Mouse (Mus musculus) MEL (cell line): ENCODE results near the gene Peli1. TPM values are rescaled to one million over a fixed set of nuclear protein-coding genes. Genes with fewer than 3 reads are reported as not detected.

Source experiments
- DNase-seq: peaks from one replicate; pipeline ENCODE4 v3.0.0; 2011; ENCODE audit warnings: low read depth, low spot score
- H3K27ac ChIP-seq: 2 replicates; pipeline ENCODE4 v1.5.1; 2012; ENCODE audit warnings: low read depth, mild to moderate bottlenecking, control low read depth, low read length, moderate library complexity; ENCODE audit not compliant: control insufficient read depth
- H3K27me3 ChIP-seq, 2 experiments: fragments of 150-350 bp in 1 of 2; sonication (generic) in 1 of 2; 2 replicates each; pipeline ENCODE4 v1.6.1; 2012; ENCODE audit warnings: low read length in 2 of 2, mild to moderate bottlenecking in 2 of 2, improper control_type of control experiment in 1 of 2, moderate library complexity in 1 of 2; ENCODE audit not compliant: insufficient read depth in 2 of 2, control insufficient read depth in 1 of 2
- H3K36me3 ChIP-seq, 2 experiments: 2 replicates each; pipeline ENCODE4 v1.6.1; 2012 to 2014; ENCODE audit warnings: low read length in 2 of 2, improper control_type of control experiment in 1 of 2, inconsistent platforms in 1 of 2, mild to moderate bottlenecking in 1 of 2; ENCODE audit not compliant: insufficient read depth in 2 of 2, control insufficient read depth in 1 of 2
- H3K4me1 ChIP-seq, 2 experiments: fragments of 150-350 bp in 1 of 2; sonication (generic) in 1 of 2; 2 replicates each; pipeline ENCODE4 v1.6.1; 2012; ENCODE audit warnings: low read length in 2 of 2, improper control_type of control experiment in 1 of 2, mild to moderate bottlenecking in 1 of 2; ENCODE audit not compliant: insufficient read depth in 2 of 2, control insufficient read depth in 1 of 2
- H3K4me3 ChIP-seq, 2 experiments: fragments of 150-350 bp in 1 of 2; sonication (generic) in 1 of 2; 2 replicates each; pipeline ENCODE4 v1.5.1; 2012; ENCODE audit warnings: low read depth in 2 of 2, low read length in 2 of 2, mild to moderate bottlenecking in 2 of 2, moderate library complexity in 2 of 2, control low read depth in 1 of 2, improper control_type of control experiment in 1 of 2; ENCODE audit not compliant: control insufficient read depth in 1 of 2, insufficient read depth in 1 of 2
- H3K79me2 ChIP-seq: 2 replicates; pipeline ENCODE4 v1.6.1; 2012; ENCODE audit warnings: mild to moderate bottlenecking, low read length, moderate library complexity; ENCODE audit not compliant: control insufficient read depth, poor library complexity, insufficient read depth
- H3K9ac ChIP-seq: 2 replicates; pipeline ENCODE4 v1.6.1; 2012; ENCODE audit warnings: low read depth, mild to moderate bottlenecking, control low read depth, low read length, moderate library complexity; ENCODE audit not compliant: control insufficient read depth, poor library complexity, severe bottlenecking
- H3K9me3 ChIP-seq: fragments of 150-350 bp; sonication (generic); replicated peaks from 2 replicates; pipeline ENCODE4 v1.6.1; 2012; ENCODE audit warnings: mild to moderate bottlenecking, low read length, improper control_type of control experiment, moderate library complexity; ENCODE audit not compliant: insufficient read depth
- CHD2 ChIP-seq: IDR thresholded peaks from 2 replicates; pipeline ENCODE4 v1.6.1; 2011; ENCODE audit warnings: low read length, improper control_type of control experiment
- E2F4 ChIP-seq: IDR thresholded peaks from 2 replicates; pipeline ENCODE4 v1.6.1; 2011; ENCODE audit warnings: low read depth, low read length, improper control_type of control experiment, borderline replicate concordance
- ELF1 ChIP-seq: IDR thresholded peaks from 2 replicates; pipeline ENCODE4 v1.6.1; 2014; ENCODE audit warnings: low read depth, mild to moderate bottlenecking, inconsistent platforms, low read length, improper control_type of control experiment, moderate library complexity
- EP300 ChIP-seq, 2 experiments: IDR thresholded peaks; 2 replicates each; pipeline ENCODE4 v1.6.1; 2011; ENCODE audit warnings: improper control_type of control experiment in 2 of 2, low read length in 2 of 2, low read depth in 1 of 2, mild to moderate bottlenecking in 1 of 2
- ETS1 ChIP-seq: IDR thresholded peaks from 2 replicates; pipeline ENCODE4 v1.6.1; 2012; ENCODE audit warnings: low read depth, mild to moderate bottlenecking, inconsistent platforms, low read length, improper control_type of control experiment, moderate library complexity
- GABPA ChIP-seq: IDR thresholded peaks from 2 replicates; pipeline ENCODE4 v1.6.1; 2012; ENCODE audit warnings: low read depth, mild to moderate bottlenecking, inconsistent platforms, low read length, improper control_type of control experiment, moderate library complexity
- GATA1 ChIP-seq: IDR thresholded peaks from 2 replicates; pipeline ENCODE4 v1.6.1; 2011; ENCODE audit warnings: low read depth, low read length, improper control_type of control experiment
- JUND ChIP-seq: IDR thresholded peaks from 2 replicates; pipeline ENCODE4 v1.6.1; 2011; ENCODE audit warnings: low read depth, mild to moderate bottlenecking, improper control_type of control experiment, low read length
- MAFK ChIP-seq: IDR thresholded peaks from 2 replicates; pipeline ENCODE4 v1.6.1; 2011; ENCODE audit warnings: low read depth, mild to moderate bottlenecking, low read length, improper control_type of control experiment, borderline replicate concordance
- MYB ChIP-seq: IDR thresholded peaks from 2 replicates; pipeline ENCODE4 v1.6.1; 2011; ENCODE audit warnings: mild to moderate bottlenecking, low read depth, low read length, improper control_type of control experiment
- MYC ChIP-seq: IDR thresholded peaks from 2 replicates; pipeline ENCODE4 v1.6.1; 2011; ENCODE audit warnings: low read depth, mild to moderate bottlenecking, low read length, improper control_type of control experiment, moderate library complexity
- NRF1 ChIP-seq: IDR thresholded peaks from 2 replicates; pipeline ENCODE4 v1.6.1; 2014; ENCODE audit warnings: low read depth, mild to moderate bottlenecking, inconsistent platforms, low read length, improper control_type of control experiment, moderate library complexity; ENCODE audit not compliant: poor library complexity, insufficient read depth, severe bottlenecking
- POLR2A ChIP-seq, 2 experiments: IDR thresholded peaks; 2 replicates each; pipeline ENCODE4 v1.6.1; 2011 to 2012; ENCODE audit warnings: low read length in 2 of 2, mild to moderate bottlenecking in 2 of 2, control low read depth in 1 of 2, improper control_type of control experiment in 1 of 2, low read depth in 1 of 2, moderate library complexity in 1 of 2; ENCODE audit not compliant: control insufficient read depth in 1 of 2, insufficient read depth in 1 of 2, poor library complexity in 1 of 2
- POLR2AphosphoS2 ChIP-seq: IDR thresholded peaks from 2 replicates; pipeline ENCODE4 v1.6.1; 2011; ENCODE audit warnings: low read length, improper control_type of control experiment
- POLR2AphosphoS5 ChIP-seq: IDR thresholded peaks from 2 replicates; pipeline ENCODE4 v1.6.1; 2012; ENCODE audit warnings: low read depth, borderline replicate concordance, mild to moderate bottlenecking, inconsistent platforms, low read length, moderate library complexity, mixed read lengths
- RCOR1 ChIP-seq: IDR thresholded peaks from 2 replicates; pipeline ENCODE4 v1.6.1; 2012; ENCODE audit warnings: low read depth, mild to moderate bottlenecking, inconsistent platforms, low read length, improper control_type of control experiment
- SIN3A ChIP-seq: IDR thresholded peaks from 2 replicates; pipeline ENCODE4 v1.6.1; 2012; ENCODE audit warnings: low read length, improper control_type of control experiment, inconsistent platforms
- SMC3 ChIP-seq: IDR thresholded peaks from 2 replicates; pipeline ENCODE4 v1.6.1; 2011; ENCODE audit warnings: low read depth, low read length, improper control_type of control experiment
- TAL1 ChIP-seq: IDR thresholded peaks from 2 replicates; pipeline ENCODE4 v1.6.1; 2012; ENCODE audit warnings: mild to moderate bottlenecking, inconsistent platforms, low read length, moderate library complexity, mixed read lengths
- TCF12 ChIP-seq: IDR thresholded peaks from 2 replicates; pipeline ENCODE4 v1.6.1; 2014; ENCODE audit warnings: low read depth, mild to moderate bottlenecking, inconsistent platforms, low read length, improper control_type of control experiment, moderate library complexity
- ZC3H11A ChIP-seq: IDR thresholded peaks from 2 replicates; pipeline ENCODE4 v1.6.1; 2012; ENCODE audit warnings: low read depth, mild to moderate bottlenecking, inconsistent platforms, low read length, improper control_type of control experiment
- ZMIZ1 ChIP-seq: IDR thresholded peaks from 2 replicates; pipeline ENCODE4 v1.6.1; 2012; ENCODE audit warnings: low read depth, mild to moderate bottlenecking, inconsistent platforms, low read length, improper control_type of control experiment, moderate library complexity
- ZNF384 ChIP-seq: IDR thresholded peaks from 2 replicates; pipeline ENCODE4 v1.6.1; 2012; ENCODE audit warnings: low read depth, mild to moderate bottlenecking, inconsistent platforms, low read length, improper control_type of control experiment
- polyA plus RNA-seq, 2 experiments: library from polyadenylated mRNA; stranded (reverse) in 1 of 2; unstranded in 1 of 2; fragments of >175 nt in 1 of 2; fragments of >200 nt in 1 of 2; gene quantifications; 2 replicates each; pipeline versions ENCODE4 v1.2.1 to v1.2.4; 2012; ENCODE audit warnings: low replicate concordance in 2 of 2, low read depth in 1 of 2; ENCODE audit not compliant: insufficient read length in 2 of 2, insufficient read depth in 1 of 2, missing spikeins in 1 of 2
- total RNA-seq: library from RNA; depleted of rRNA; stranded (reverse); fragments of 300-350 nt; gene quantifications from 2 replicates; pipeline ENCODE4 v1.2.3, GENCODE M21; 2012

The Peli1 gene
- total and polyA plus RNA-seq, 3 experiments = 7.5 to 11.6 TPM; not detected in 1

GRCm38 (mm10) chr11:21131692-21132091, 40.6 kb downstream of the Peli1 start:
- TF ChIP-seq POLR2AphosphoS5 (no peak), SIN3A (no peak), E2F4 (no peak), ZNF384 (no peak), POLR2A (IDR thresholded peaks at IDR 0.05; ENCODE audit: control insufficient read depth in 1 of 2, insufficient read depth in 1 of 2, low read depth in 1 of 2, low read length in 2 of 2, poor library complexity in 1 of 2) (no peak), MYB (no peak), SMC3 (no peak), MYC (no peak), GATA1 (no peak), ELF1 (no peak), NRF1 (no peak), JUND (no peak), GABPA (no peak), POLR2AphosphoS2 (no peak), TCF12 (no peak), ZC3H11A (no peak), CHD2 (no peak)
- no peaks in the 10 kb centered on the region for H3K27me3 ChIP-seq
- peaks cover 13 to 15% of the 10 kb centered on the region in 2 experiments; a peak in 3 of 4 replicates for H3K4me1 ChIP-seq
- no peaks in the 10 kb centered on the region; the same call in 1 of the 2 replicates for H3K9me3 ChIP-seq
- no peak overlapping the region for H3K9ac ChIP-seq
- peaks cover 10% of the 10 kb centered on the region for H3K79me2 ChIP-seq
- DNase-seq = no peak
- H3K27ac ChIP-seq = no peak overlapping the region
- peaks cover 0 to 20% of the 10 kb centered on the region in 2 experiments; a peak in 2 of 4 replicates for H3K36me3 ChIP-seq
- H3K4me3 ChIP-seq = no peak overlapping the region

GRCm38 (mm10) chr11:21134875-21135451, 43.9 kb downstream of the Peli1 start:
- no peaks in the 10 kb centered on the region for H3K9me3 ChIP-seq
- no peaks in the 10 kb centered on the region for H3K27me3 ChIP-seq
- 0 out of 2 replicates have a peak, but pooled peaks have one; percentile 61 for TF ChIP-seq MYC
- TF ChIP-seq JUND = no peak
- TF ChIP-seq GATA1 = peak; percentile 94
- TF ChIP-seq TCF12 = peak; percentile 92
- TF ChIP-seq ZNF384 = no peak
- TF ChIP-seq RCOR1 = peak; percentile 90
- TF ChIP-seq MAFK = peak; percentile 74
- TF ChIP-seq ETS1 = peak; percentile 69; the same call in 1 of the 2 replicates
- peak; percentile 64 for TF ChIP-seq SIN3A
- peak; percentile 72 for TF ChIP-seq TAL1
- peak; percentile 86 to 88 for TF ChIP-seq EP300 (IDR thresholded peaks at IDR 0.05; ENCODE audit: low read depth in 1 of 2, low read length in 2 of 2)
- TF ChIP-seq POLR2A (IDR thresholded peaks at IDR 0.05; ENCODE audit: control insufficient read depth in 1 of 2, insufficient read depth in 1 of 2, low read depth in 1 of 2, low read length in 2 of 2, poor library complexity in 1 of 2) = no peak
- no peak for TF ChIP-seq ZMIZ1
- H3K9ac ChIP-seq = no peak overlapping the region
- H3K36me3 ChIP-seq = peaks cover 8 to 20% of the 10 kb centered on the region in 2 experiments
- peaks cover 13 to 15% of the 10 kb centered on the region in 2 experiments; a peak in 3 of 4 replicates for H3K4me1 ChIP-seq
- H3K79me2 ChIP-seq = peaks cover 5% of the 10 kb centered on the region; the same call in 1 of the 2 replicates
- no peak overlapping the region for H3K4me3 ChIP-seq
- H3K27ac ChIP-seq = no peak overlapping the region
- peak; percentile 74 for DNase-seq
